Mouse (Mus musculus) liver, adult 2 months (tissue): ENCODE results near the gene Miga2.

Experiments used
- CTCF ChIP-seq: fragments of 200-500 bp; IDR thresholded peaks from 2 replicates; pipeline ENCODE4 v1.5.1; 2011; ENCODE audit warnings: low read depth, low read length, control low read depth
- POLR2A ChIP-seq: fragments of 200-500 bp; IDR thresholded peaks from 2 replicates; pipeline ENCODE4 v1.6.1; 2011; ENCODE audit warnings: low read length, control low read depth; ENCODE audit not compliant: insufficient read depth; ENCODE audit errors: extremely low read depth

DNA sequence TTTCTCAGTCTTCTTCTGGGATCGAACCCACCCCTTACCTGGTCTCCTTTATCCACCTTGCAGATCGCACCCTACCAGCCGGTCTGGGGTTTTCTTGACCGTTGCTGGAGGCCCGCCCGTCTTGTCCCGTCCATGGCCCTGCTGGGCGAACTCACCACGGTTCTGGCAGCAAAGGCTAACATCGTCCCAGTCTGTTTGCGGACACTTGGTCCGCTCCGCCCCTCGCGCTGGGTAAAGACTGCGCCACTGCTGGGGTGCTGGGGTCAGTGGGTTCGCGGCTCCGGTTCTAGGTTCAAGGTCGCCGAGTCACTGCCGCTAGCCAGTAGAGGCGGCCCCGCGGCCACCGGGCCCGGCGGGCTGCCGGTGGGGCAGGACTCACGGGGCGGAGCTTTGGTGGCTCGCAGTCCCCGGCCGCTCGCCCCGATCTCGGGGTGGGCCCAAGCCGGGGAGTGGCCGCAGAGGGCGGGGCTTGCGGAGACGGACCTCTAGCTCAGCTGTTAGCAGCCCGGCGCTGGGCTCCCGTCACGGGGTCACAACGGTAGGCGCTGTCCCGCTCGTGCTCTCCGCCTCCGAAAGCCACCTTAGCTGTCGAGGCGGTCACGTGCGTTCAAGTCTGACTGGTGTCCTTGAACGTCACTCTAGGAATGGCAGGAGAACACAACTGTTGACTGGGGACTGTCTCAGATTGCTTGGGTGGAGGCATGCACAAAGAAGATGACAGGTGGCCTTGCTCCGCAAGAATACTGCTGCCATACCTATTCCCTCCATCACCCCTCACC, 51.3 kb downstream of the Miga2 start, which contains the start of gene Crat:
- no peak for TF ChIP-seq CTCF
- peak; percentile 81 for TF ChIP-seq POLR2A
